Mouse (Mus musculus): ENCODE measurements around the gene Olfr1033. TPM values are rescaled to one million over a fixed set of nuclear protein-coding genes. Genes with fewer than 3 reads are reported as not detected.

Gene Olfr1033
- polyA plus RNA-seq, 1 experiment from 2014 or later: 0.04 TPM

DNA sequence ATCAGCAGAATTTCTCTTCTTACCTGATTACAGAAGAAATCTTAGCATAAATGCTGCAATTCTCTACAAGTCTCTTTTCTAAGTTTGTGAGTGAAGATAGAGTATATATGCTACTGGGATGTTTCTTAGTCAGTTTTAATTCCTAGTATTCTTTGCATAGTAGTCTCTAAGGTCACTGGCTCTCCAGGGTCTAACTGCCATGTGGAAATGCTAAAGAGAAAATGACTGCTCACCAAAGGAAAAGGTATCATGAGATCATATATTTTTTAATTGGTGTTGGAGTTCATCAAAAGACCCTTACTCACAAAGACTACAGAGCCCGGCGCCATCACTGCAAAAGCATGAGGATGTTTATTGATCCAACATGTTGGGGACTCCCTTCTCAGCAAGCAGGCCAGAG is 66.9 kb downstream of the Olfr1033 start, which contains the start of gene Olfr1037:
Gene Olfr1037 (minus strand): TSS at position 101 of the 400 bp plus-strand sequence.
- H3K4me1 ChIP-seq: no peaks in the 10 kb centered on the region
- H3K4me2 ChIP-seq: no peak within 1 kb of the TSS
- no peak within 1 kb of the TSS for H3K9ac ChIP-seq (replicated peaks)
- H3K27me3 ChIP-seq (replicated peaks): no peaks in the 10 kb centered on the region
- no peak within 1 kb of the TSS for H3K4me3 ChIP-seq (replicated peaks)
- no peak within 1 kb of the TSS for H3K27ac ChIP-seq (replicated peaks)
- 95% methylated on average over 2 of the region's 2 CpGs for WGBS
- no peaks in the 10 kb centered on the region for H3K9me3 ChIP-seq (replicated peaks)
- H3K36me3 ChIP-seq: no peaks in the 10 kb centered on the region
- no peak for ATAC-seq (ENCODE audit: low FRiP score)

Other genes with a start within 250 kb of the Olfr1033 start
- not detected in 2 replicates for gene Olfr1014, start 247.9 kb upstream of the Olfr1033 start, polyA plus RNA-seq (2015; fragmentation: Nextera tagmentation; extraction: Ambion mirVana)
- not detected in 2 replicates for gene Olfr1015, start 238.6 kb upstream of the Olfr1033 start, polyA plus RNA-seq (2015; fragmentation: Nextera tagmentation; extraction: Ambion mirVana)
- not detected in 2 replicates for gene Olfr1016, start 218.1 kb upstream of the Olfr1033 start, polyA plus RNA-seq (2015; fragmentation: Nextera tagmentation; extraction: Ambion mirVana)
- not detected in 2 replicates for gene Olfr1018, start 202.2 kb upstream of the Olfr1033 start, polyA plus RNA-seq (2015; fragmentation: Nextera tagmentation; extraction: Ambion mirVana)
- not detected in 2 replicates for gene Olfr1019, start 175.2 kb upstream of the Olfr1033 start, polyA plus RNA-seq (2015; fragmentation: Nextera tagmentation; extraction: Ambion mirVana)
- gene Olfr1020, start 173.6 kb upstream of the Olfr1033 start, polyA plus RNA-seq (2015; fragmentation: Nextera tagmentation; extraction: Ambion mirVana): not detected in 2 replicates
- not detected in 2 replicates for gene Olfr1022, start 152.0 kb upstream of the Olfr1033 start, polyA plus RNA-seq (2015; fragmentation: Nextera tagmentation; extraction: Ambion mirVana)
- gene Olfr1023, start 135.0 kb upstream of the Olfr1033 start, polyA plus RNA-seq (2015; fragmentation: Nextera tagmentation; extraction: Ambion mirVana): not detected in 2 replicates
- gene Olfr1024, start 115.6 kb upstream of the Olfr1033 start, polyA plus RNA-seq (2015; fragmentation: Nextera tagmentation; extraction: Ambion mirVana): not detected in 2 replicates
- gene Olfr1025-ps1, start 105.4 kb upstream of the Olfr1033 start, polyA plus RNA-seq (2015; fragmentation: Nextera tagmentation; extraction: Ambion mirVana): not detected in 2 replicates
- not detected in 2 replicates for gene Olfr1026, start 99.1 kb upstream of the Olfr1033 start, polyA plus RNA-seq (2015; fragmentation: Nextera tagmentation; extraction: Ambion mirVana)
- gene Olfr1028, start 70.2 kb upstream of the Olfr1033 start, polyA plus RNA-seq (2015; fragmentation: Nextera tagmentation; extraction: Ambion mirVana): not detected in 2 replicates
- gene Olfr1029, start 46.7 kb upstream of the Olfr1033 start, polyA plus RNA-seq (2015; fragmentation: Nextera tagmentation; extraction: Ambion mirVana): not detected in 2 replicates
- gene Olfr1030, start 41.4 kb upstream of the Olfr1033 start, polyA plus RNA-seq (2015; fragmentation: Nextera tagmentation; extraction: Ambion mirVana): not detected in 2 replicates
- gene Olfr1031, start 30.3 kb upstream of the Olfr1033 start, polyA plus RNA-seq (2015; fragmentation: Nextera tagmentation; extraction: Ambion mirVana): not detected in 2 replicates
- not detected in 2 replicates for gene Olfr1032, start 15.1 kb upstream of the Olfr1033 start, polyA plus RNA-seq (2015; fragmentation: Nextera tagmentation; extraction: Ambion mirVana)
- not detected in 2 replicates for gene Olfr1034, start 25.2 kb downstream of the Olfr1033 start, polyA plus RNA-seq (2015; fragmentation: Nextera tagmentation; extraction: Ambion mirVana)
- gene Olfr1036, start 53.4 kb downstream of the Olfr1033 start, polyA plus RNA-seq (2015; fragmentation: Nextera tagmentation; extraction: Ambion mirVana): not detected in 2 replicates
- not detected in 2 replicates for gene Olfr1037, start 66.8 kb downstream of the Olfr1033 start, polyA plus RNA-seq (2015; fragmentation: Nextera tagmentation; extraction: Ambion mirVana)
- gene Olfr1039, start 115.3 kb downstream of the Olfr1033 start, polyA plus RNA-seq (2015; fragmentation: Nextera tagmentation; extraction: Ambion mirVana): not detected in 2 replicates
- gene Olfr1040, start 126.1 kb downstream of the Olfr1033 start, polyA plus RNA-seq (2015; fragmentation: Nextera tagmentation; extraction: Ambion mirVana): not detected in 2 replicates
- not detected in 2 replicates for gene Olfr1042, start 141.2 kb downstream of the Olfr1033 start, polyA plus RNA-seq (2015; fragmentation: Nextera tagmentation; extraction: Ambion mirVana)
- gene Olfr1043, start 146.9 kb downstream of the Olfr1033 start, polyA plus RNA-seq (2015; fragmentation: Nextera tagmentation; extraction: Ambion mirVana): not detected in 2 replicates
- not detected in 2 replicates for gene Olfr1044, start 157.2 kb downstream of the Olfr1033 start, polyA plus RNA-seq (2015; fragmentation: Nextera tagmentation; extraction: Ambion mirVana)
- not detected in 2 replicates for gene Olfr52, start 165.1 kb downstream of the Olfr1033 start, polyA plus RNA-seq (2015; fragmentation: Nextera tagmentation; extraction: Ambion mirVana)
- gene Olfr1045, start 182.4 kb downstream of the Olfr1033 start, polyA plus RNA-seq (2015; fragmentation: Nextera tagmentation; extraction: Ambion mirVana): not detected in 2 replicates
- gene Olfr1046, start 198.7 kb downstream of the Olfr1033 start, polyA plus RNA-seq (2015; fragmentation: Nextera tagmentation; extraction: Ambion mirVana): not detected in 2 replicates
- not detected in 2 replicates for gene Olfr1047, start 210.8 kb downstream of the Olfr1033 start, polyA plus RNA-seq (2015; fragmentation: Nextera tagmentation; extraction: Ambion mirVana)
- gene Olfr1048, start 219.7 kb downstream of the Olfr1033 start, polyA plus RNA-seq (2015; fragmentation: Nextera tagmentation; extraction: Ambion mirVana): not detected in 2 replicates
- not detected in 2 replicates for gene Olfr1049, start 237.7 kb downstream of the Olfr1033 start, polyA plus RNA-seq (2015; fragmentation: Nextera tagmentation; extraction: Ambion mirVana)

All from neural tube, embryonic 15.5 days (tissue).